Mouse (Mus musculus): Measurements from ENCODE around the gene Wwox. TPM values are rescaled to one million over a fixed set of nuclear protein-coding genes. Genes with fewer than 3 reads are reported as not detected.

Gene Wwox
- polyA plus RNA-seq, 1 experiment from 2014 or later = 11.5 TPM

- DNase-seq (ENCODE audit: low spot score) = no peak
Observed at GRCm38 (mm10) chr8:114463305-114463704, 23.9 kb downstream of the Wwox start.

GRCm38 (mm10) chr8:114468526-114469207 is 29.2 kb downstream of the Wwox start:
- DNase-seq (ENCODE audit: low spot score) = no peak

- no peak for DNase-seq (ENCODE audit: low spot score)
Observed at GRCm38 (mm10) chr8:114469208-114469590, 29.7 kb downstream of the Wwox start.

- no peak for DNase-seq (ENCODE audit: low spot score)
Observed at GRCm38 (mm10) chr8:114473546-114473945, 34.1 kb downstream of the Wwox start.

- no peak for DNase-seq (ENCODE audit: low spot score)
Observed at GRCm38 (mm10) chr8:114476919-114477318, 37.5 kb downstream of the Wwox start.

GRCm38 (mm10) chr8:114477790-114478189 is 38.3 kb downstream of the Wwox start:
- DNase-seq (ENCODE audit: low spot score) = no peak

GRCm38 (mm10) chr8:114479749-114480148 is 40.3 kb downstream of the Wwox start:
- no peak for DNase-seq (ENCODE audit: low spot score)

GRCm38 (mm10) chr8:114491662-114492160 is 52.3 kb downstream of the Wwox start:
- no peak for DNase-seq (ENCODE audit: low spot score)

GRCm38 (mm10) chr8:114499448-114500144 is 60.1 kb downstream of the Wwox start:
- DNase-seq (ENCODE audit: low spot score) = no peak

GRCm38 (mm10) chr8:114501906-114502305 is 62.5 kb downstream of the Wwox start:
- no peak for DNase-seq (ENCODE audit: low spot score)

GRCm38 (mm10) chr8:114503196-114503595 is 63.7 kb downstream of the Wwox start:
- no peak for DNase-seq (ENCODE audit: low spot score)

- DNase-seq (ENCODE audit: low spot score) = no peak
Observed at GRCm38 (mm10) chr8:114504889-114505288, 65.4 kb downstream of the Wwox start.

- DNase-seq (ENCODE audit: low spot score) = no peak
Observed at GRCm38 (mm10) chr8:114505351-114506347, 66.2 kb downstream of the Wwox start.

GRCm38 (mm10) chr8:114507404-114507803 is 67.9 kb downstream of the Wwox start:
- no peak for DNase-seq (ENCODE audit: low spot score)

GRCm38 (mm10) chr8:114510226-114510625 is 70.8 kb downstream of the Wwox start:
- DNase-seq (ENCODE audit: low spot score) = no peak

GRCm38 (mm10) chr8:114512075-114512935 is 72.8 kb downstream of the Wwox start:
- no peak for DNase-seq (ENCODE audit: low spot score)

- DNase-seq (ENCODE audit: low spot score) = no peak
Observed at GRCm38 (mm10) chr8:114514692-114515091, 75.2 kb downstream of the Wwox start.

GRCm38 (mm10) chr8:114523061-114523460 is 83.6 kb downstream of the Wwox start:
- DNase-seq (ENCODE audit: low spot score) = no peak

- no peak for DNase-seq (ENCODE audit: low spot score)
Observed at GRCm38 (mm10) chr8:114526626-114527267, 87.3 kb downstream of the Wwox start.

- no peak for DNase-seq (ENCODE audit: low spot score)
Observed at GRCm38 (mm10) chr8:114527648-114528221, 88.3 kb downstream of the Wwox start.

Measured in thymus, postnatal 0 days (tissue).